Mouse (Mus musculus) spleen, adult 2 months (tissue): ENCODE data around the gene Stxbp6. TPM values are rescaled to one million over a fixed set of nuclear protein-coding genes. Genes with fewer than 3 reads are reported as not detected.

Experiments
- DNase-seq, 2 experiments: peaks; one replicate each; pipeline versions ENCODE4 v3.0.0 to v3.0.0-alpha.2; 2012 to 2021; ENCODE audit warnings: low spot score in 2 of 2, low read depth in 1 of 2
- H3K27ac ChIP-seq: fragments of 200-500 bp; 2 replicates; pipeline ENCODE4 v1.5.1; 2012; ENCODE audit warnings: low read length, inconsistent platforms; ENCODE audit not compliant: insufficient read depth
- H3K27me3 ChIP-seq: fragments of 200-500 bp; 2 replicates; pipeline ENCODE4 v1.6.1; 2012; ENCODE audit warnings: mild to moderate bottlenecking, moderate library complexity, low read length, inconsistent platforms; ENCODE audit not compliant: control insufficient read depth, insufficient read depth
- H3K36me3 ChIP-seq: fragments of 200-500 bp; 2 replicates; pipeline ENCODE4 v1.6.1; 2012; ENCODE audit warnings: mild to moderate bottlenecking, low read length, inconsistent platforms; ENCODE audit not compliant: control insufficient read depth, insufficient read depth
- H3K4me1 ChIP-seq: fragments of 200-500 bp; 2 replicates; pipeline ENCODE4 v1.6.1; 2011; ENCODE audit warnings: inconsistent platforms; ENCODE audit not compliant: control insufficient read depth, insufficient read depth, insufficient read length
- H3K4me3 ChIP-seq: fragments of 200-500 bp; 2 replicates; pipeline ENCODE4 v1.5.1; 2011; ENCODE audit warnings: mild to moderate bottlenecking, inconsistent platforms; ENCODE audit not compliant: insufficient read depth, insufficient read length; ENCODE audit errors: extremely low read depth
- CTCF ChIP-seq: fragments of 200-500 bp; IDR thresholded peaks from 2 replicates; pipeline ENCODE4 v1.5.1; 2011; ENCODE audit warnings: mild to moderate bottlenecking, inconsistent platforms; ENCODE audit not compliant: insufficient read depth, insufficient read length, insufficient replicate concordance; ENCODE audit errors: extremely low read depth
- POLR2A ChIP-seq: fragments of 200-500 bp; IDR thresholded peaks from 2 replicates; pipeline ENCODE4 v1.6.1; 2011; ENCODE audit warnings: low read depth, low read length, inconsistent platforms
- WGBS: fragments of 180-500 bp; shearing (Covaris S2); methylation state at CpG from one replicate; pipeline ENCODE4 v1.1.7; 2018; 5-methylcytosine and 5-hydroxymethylcytosine counted together
- polyA plus RNA-seq: library from polyadenylated mRNA; depleted of rRNA; stranded (reverse); fragments of >200 nt; gene quantifications from 2 replicates; pipeline ENCODE4 v1.2.3, GENCODE M21; 2012

Stxbp6 gene
- polyA plus RNA-seq, 1 experiment, result 1.1 TPM

- Histone ChIP-seq H3K36me3 (no peaks in the 10 kb centered on the region), H3K4me1 (no peaks in the 10 kb centered on the region), H3K27me3 (no peaks in the 10 kb centered on the region), H3K4me3 (no peak overlapping the region), H3K27ac (no peak overlapping the region)
- DNase-seq, result no peak
- no peak for TF ChIP-seq POLR2A
- no peak for TF ChIP-seq CTCF
- WGBS, result 73% methylated on average over 10 of the region's 10 CpGs
Observed at GRCm38 (mm10) chr12:45042591-45043091, 31.9 kb downstream of the Stxbp6 start.

DNA sequence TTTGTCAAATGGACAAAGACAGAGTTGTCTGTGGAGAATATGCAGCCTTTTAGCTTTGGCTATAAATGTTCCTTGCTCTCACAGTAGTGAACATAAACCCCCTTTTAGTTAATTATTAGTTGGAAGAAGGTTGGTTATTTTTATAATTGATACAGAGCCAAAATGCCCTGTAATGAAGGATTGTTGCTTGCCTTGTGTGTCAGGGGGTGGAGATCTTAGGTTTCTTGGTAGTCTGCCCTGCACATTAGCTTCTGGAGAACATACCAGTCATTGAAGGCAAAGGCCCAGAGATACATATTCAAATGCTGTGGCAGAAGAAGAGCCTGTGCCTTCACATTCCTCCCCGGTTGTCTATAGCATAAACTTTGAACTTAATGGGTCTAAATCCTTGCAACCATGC lies 37.0 kb downstream of the Stxbp6 start:
- no peak for DNase-seq
- H3K27ac ChIP-seq, result no peak overlapping the region
- TF ChIP-seq CTCF, result no peak
- no peak for TF ChIP-seq POLR2A

GRCm38 (mm10) chr12:45037091-45037490 lies 37.4 kb downstream of the Stxbp6 start:
- Histone ChIP-seq H3K27me3 (no peaks in the 10 kb centered on the region), H3K27ac (no peak overlapping the region), H3K4me3 (no peak overlapping the region), H3K4me1 (no peaks in the 10 kb centered on the region), H3K36me3 (no peaks in the 10 kb centered on the region)
- 88% methylated on average over 4 of the region's 4 CpGs for WGBS
- no peak for TF ChIP-seq POLR2A
- DNase-seq, result no peak

More for the DNA sequence above, 37.0 kb downstream of the Stxbp6 start:
- H3K36me3 ChIP-seq, result no peaks in the 10 kb centered on the region
- no peak overlapping the region for H3K4me3 ChIP-seq
- WGBS, result 92% methylated on average over 1 of the region's 1 CpGs
- H3K27me3 ChIP-seq, result no peaks in the 10 kb centered on the region
- no peaks in the 10 kb centered on the region for H3K4me1 ChIP-seq

- no peaks in the 10 kb centered on the region for H3K36me3 ChIP-seq
- H3K4me1 ChIP-seq, result no peaks in the 10 kb centered on the region
- no peak overlapping the region for H3K4me3 ChIP-seq
- no peaks in the 10 kb centered on the region for H3K27me3 ChIP-seq
- no peak for DNase-seq
- no peak for TF ChIP-seq CTCF
- TF ChIP-seq POLR2A, result no peak
- 83% methylated on average over 3 of the region's 3 CpGs for WGBS
- H3K27ac ChIP-seq, result no peak overlapping the region
Observed at GRCm38 (mm10) chr12:45030681-45031080, 43.8 kb downstream of the Stxbp6 start.

GRCm38 (mm10) chr12:45026347-45026746 lies 48.2 kb downstream of the Stxbp6 start:
- TF ChIP-seq CTCF (no peak), POLR2A (no peak)
- Histone ChIP-seq H3K4me1 (no peaks in the 10 kb centered on the region), H3K4me3 (no peak overlapping the region), H3K36me3 (no peaks in the 10 kb centered on the region), H3K27ac (no peak overlapping the region), H3K27me3 (no peaks in the 10 kb centered on the region)
- 52% methylated on average over 1 of the region's 1 CpGs for WGBS
- no peak for DNase-seq

- DNase-seq, result no peak
- H3K4me1 ChIP-seq, result no peaks in the 10 kb centered on the region
- no peak overlapping the region for H3K27ac ChIP-seq
- 88% methylated on average over 3 of the region's 3 CpGs for WGBS
- no peaks in the 10 kb centered on the region for H3K27me3 ChIP-seq
- no peaks in the 10 kb centered on the region for H3K36me3 ChIP-seq
- no peak for TF ChIP-seq POLR2A
- no peak for TF ChIP-seq CTCF
- H3K4me3 ChIP-seq, result no peak overlapping the region
Observed at GRCm38 (mm10) chr12:45020018-45020417, 54.5 kb downstream of the Stxbp6 start.

GRCm38 (mm10) chr12:45019059-45019822 lies 55.3 kb downstream of the Stxbp6 start:
- TF ChIP-seq CTCF (no peak), POLR2A (no peak)
- WGBS, result 87% methylated on average over 12 of the region's 12 CpGs
- Histone ChIP-seq H3K4me1 (no peaks in the 10 kb centered on the region), H3K27me3 (no peaks in the 10 kb centered on the region), H3K27ac (no peak overlapping the region), H3K36me3 (no peaks in the 10 kb centered on the region), H3K4me3 (no peak overlapping the region)
- no peak for DNase-seq
